Mouse (Mus musculus): ENCODE results near the gene Fdxr.

- TF ChIP-seq POLR2A (IDR thresholded peaks at IDR 0.05; ENCODE audit: low read depth, low read length) = no peak
- TF ChIP-seq CTCF (IDR thresholded peaks at IDR 0.05; ENCODE audit: extremely low read depth, insufficient read length, insufficient replicate concordance, low read depth, low read length) = no peak
These were observed 2.9 kb upstream of the Fdxr start for GRCm38 (mm10) chr11:115279726-115280125.

All from small intestine, adult 2 months (tissue).